Mouse (Mus musculus) heart, embryonic 14.5 days (tissue): ENCODE results near the gene Ern1. TPM values are rescaled to one million over a fixed set of nuclear protein-coding genes. Genes with fewer than 3 reads are reported as not detected.

Source experiments
- ATAC-seq: fragments of 200-750 bp; cut with Nextera tagmentation; 2 replicates; pipeline ENCODE4 v1.8.0; 2017; ENCODE audit warnings: low read depth, moderate TSS enrichment; ENCODE audit not compliant: insufficient number of reproducible peaks, insufficient read depth, low FRiP score
- H3K27ac ChIP-seq, 2 experiments: fragments of 200-500 bp in 1 of 2; fragments of 300-500 bp in 1 of 2; sonication (generic) in 1 of 2; replicated peaks in 1 of 2; 2 replicates each; pipeline ENCODE4 v1.5.1; 2012 to 2014; ENCODE audit warnings: low read depth in 2 of 2, low read length in 2 of 2, control low read depth in 1 of 2, mild to moderate bottlenecking in 1 of 2, mixed read lengths in 1 of 2; ENCODE audit not compliant: control insufficient read depth in 1 of 2, insufficient read depth in 1 of 2
- H3K27me3 ChIP-seq: fragments of 300-500 bp; sonication (generic); 2 replicates; pipeline ENCODE4 v1.6.1; 2014; ENCODE audit warnings: mild to moderate bottlenecking, low read length, control low read depth; ENCODE audit not compliant: control insufficient read depth, insufficient read depth
- H3K36me3 ChIP-seq: fragments of 300-500 bp; sonication (generic); 2 replicates; pipeline ENCODE4 v1.6.1; 2014; ENCODE audit warnings: mild to moderate bottlenecking, control low read depth, low read length, mixed read lengths; ENCODE audit not compliant: control insufficient read depth, insufficient read depth
- H3K4me1 ChIP-seq, 2 experiments: fragments of 200-500 bp in 1 of 2; fragments of 300-500 bp in 1 of 2; sonication (generic) in 1 of 2; 2 replicates each; pipeline ENCODE4 v1.6.1; 2012 to 2014; ENCODE audit warnings: low read length in 2 of 2, control low read depth in 1 of 2, mixed read lengths in 1 of 2; ENCODE audit not compliant: control insufficient read depth in 2 of 2, insufficient read depth in 2 of 2
- H3K4me2 ChIP-seq: fragments of 300-500 bp; sonication (generic); 2 replicates; pipeline ENCODE4 v1.6.1; 2014; ENCODE audit warnings: mild to moderate bottlenecking, low read length
- H3K4me3 ChIP-seq, 2 experiments: fragments of 200-500 bp in 1 of 2; fragments of 300-500 bp in 1 of 2; sonication (generic) in 1 of 2; 2 replicates each; pipeline ENCODE4 v1.5.1; 2012 to 2014; ENCODE audit warnings: low read length in 2 of 2, mild to moderate bottlenecking in 2 of 2, control low read depth in 1 of 2, low read depth in 1 of 2, moderate library complexity in 1 of 2; ENCODE audit not compliant: control insufficient read depth in 1 of 2, insufficient read depth in 1 of 2
- H3K9ac ChIP-seq: fragments of 300-500 bp; sonication (generic); 2 replicates; pipeline ENCODE4 v1.6.1; 2014; ENCODE audit warnings: mild to moderate bottlenecking, low read length
- H3K9me3 ChIP-seq: fragments of 300-500 bp; sonication (generic); 2 replicates; pipeline ENCODE4 v1.6.1; 2016; ENCODE audit warnings: low read length, control low read depth; ENCODE audit not compliant: control insufficient read depth
- WGBS: fragments of 180-500 bp; shearing (Covaris S2); extraction: QIAGEN DNeasy Blood & Tissue Kit; methylation state at CpG from one replicate; pipeline ENCODE4 v1.1.7; 2014; 5-methylcytosine and 5-hydroxymethylcytosine counted together
- polyA plus RNA-seq: library from polyadenylated mRNA; unstranded; fragments of >200 nt; fragmentation: Nextera tagmentation; extraction: Ambion mirVana; gene quantifications from 2 replicates; pipeline ENCODE4 v1.2.1, GENCODE M21; 2014

Gene Ern1
- polyA plus RNA-seq, 1 experiment from 2014 or later: 4.8 TPM

GRCm38 (mm10) chr11:106381011-106381410, 106.6 kb downstream of the Ern1 start:
- Histone ChIP-seq H3K27me3 (no peaks in the 10 kb centered on the region), H3K4me1 (peaks cover 7 to 10% of the 10 kb centered on the region in 2 experiments; a peak in 3 of 4 replicates), H3K4me2 (peak overlapping the region; percentile 55), H3K4me3 (peak overlapping the region; percentile 33 to 44), H3K36me3 (peaks cover 15% of the 10 kb centered on the region), H3K9me3 (no peaks in the 10 kb centered on the region), H3K27ac (peak overlapping the region; percentile 81 to 85), H3K9ac (peak overlapping the region; percentile 71)
- ATAC-seq: no peak
- 63% methylated on average over 11 of the region's 11 CpGs for WGBS

GRCm38 (mm10) chr11:106374979-106375378, 112.7 kb downstream of the Ern1 start:
- no peak overlapping the region for H3K4me3 ChIP-seq
- 0 out of 2 replicates have a peak, but pooled peaks have one; percentile 4 for ATAC-seq
- H3K36me3 ChIP-seq: peaks cover 8% of the 10 kb centered on the region
- H3K27ac ChIP-seq: no peak overlapping the region
- 68% methylated on average over 5 of the region's 5 CpGs for WGBS
- H3K27me3 ChIP-seq: no peaks in the 10 kb centered on the region
- H3K4me1 ChIP-seq: peaks cover 5% of the 10 kb centered on the region in 2 experiments; a peak in 2 of 4 replicates
- H3K9me3 ChIP-seq: no peaks in the 10 kb centered on the region
- no peak overlapping the region for H3K9ac ChIP-seq
- no peak overlapping the region for H3K4me2 ChIP-seq

- H3K27ac ChIP-seq: peak overlapping the region in 1 of 2 experiments; percentile 28; a peak in 1 of 4 replicates
- no peaks in the 10 kb centered on the region for H3K9me3 ChIP-seq
- 51% methylated on average over 9 of the region's 9 CpGs for WGBS
- no peak overlapping the region for H3K4me3 ChIP-seq
- peak; percentile 24 for ATAC-seq
- no peak overlapping the region for H3K4me2 ChIP-seq
- H3K9ac ChIP-seq: no peak overlapping the region
- H3K36me3 ChIP-seq: peaks cover 7% of the 10 kb centered on the region
- peaks cover 5% of the 10 kb centered on the region in 2 experiments; a peak in 2 of 4 replicates for H3K4me1 ChIP-seq
- H3K27me3 ChIP-seq: no peaks in the 10 kb centered on the region
Measured at GRCm38 (mm10) chr11:106374559-106374958, 113.1 kb downstream of the Ern1 start.

GRCm38 (mm10) chr11:106373998-106374397, 113.7 kb downstream of the Ern1 start:
- ATAC-seq: 0 out of 2 replicates have a peak, but pooled peaks have one; percentile 44
- 32% methylated on average over 11 of the region's 11 CpGs for WGBS

GRCm38 (mm10) chr11:106366316-106366715, 121.3 kb downstream of the Ern1 start:
- Histone ChIP-seq H3K36me3 (no peaks in the 10 kb centered on the region), H3K27ac (no peak overlapping the region), H3K4me3 (no peak overlapping the region), H3K27me3 (no peaks in the 10 kb centered on the region), H3K4me2 (no peak overlapping the region), H3K4me1 (peaks cover 10 to 18% of the 10 kb centered on the region in 2 experiments; a peak in 3 of 4 replicates), H3K9me3 (no peaks in the 10 kb centered on the region), H3K9ac (no peak overlapping the region)
- 12% methylated on average over 3 of the region's 3 CpGs for WGBS
- no peak for ATAC-seq

More at GRCm38 (mm10) chr11:106373998-106374397, 113.7 kb downstream of the Ern1 start:
- Histone ChIP-seq H3K36me3 (peaks cover 7% of the 10 kb centered on the region), H3K4me1 (peaks cover 5% of the 10 kb centered on the region in 2 experiments; a peak in 2 of 4 replicates), H3K4me3 (no peak overlapping the region), H3K27me3 (no peaks in the 10 kb centered on the region), H3K9me3 (no peaks in the 10 kb centered on the region), H3K27ac (peak overlapping the region in 1 of 2 experiments; percentile 28; a peak in 1 of 4 replicates), H3K4me2 (no peak overlapping the region), H3K9ac (no peak overlapping the region)

- no peak; the same call in 1 of the 2 replicates for ATAC-seq
- peak within 1 kb of the TSS; percentile 54 for H3K9ac ChIP-seq
- peak within 1 kb of the TSS; percentile 57 for H3K4me2 ChIP-seq
- H3K36me3 ChIP-seq: no peaks in the 10 kb centered on the region
- no peaks in the 10 kb centered on the region for H3K9me3 ChIP-seq
- H3K4me3 ChIP-seq: no peak within 1 kb of the TSS
- peaks cover 10 to 18% of the 10 kb centered on the region in 2 experiments; a peak in 3 of 4 replicates for H3K4me1 ChIP-seq
- H3K27ac ChIP-seq: no peak within 1 kb of the TSS
- H3K27me3 ChIP-seq: no peaks in the 10 kb centered on the region
- WGBS: 42% methylated on average over 10 of the region's 10 CpGs
Measured at GRCm38 (mm10) chr11:106365366-106365765, 122.3 kb downstream of the Ern1 start, which contains the start of gene Prr29. Gene Prr29 (plus strand): TSS chr11:106365472.

- peaks cover 10 to 18% of the 10 kb centered on the region in 2 experiments; a peak in 3 of 4 replicates for H3K4me1 ChIP-seq
- ATAC-seq: no peak
- no peaks in the 10 kb centered on the region for H3K9me3 ChIP-seq
- H3K36me3 ChIP-seq: no peaks in the 10 kb centered on the region
- H3K4me3 ChIP-seq: no peak overlapping the region
- WGBS: 9% methylated on average over 11 of the region's 11 CpGs
- H3K4me2 ChIP-seq: peak overlapping the region; percentile 57
- no peaks in the 10 kb centered on the region for H3K27me3 ChIP-seq
- peak overlapping the region; percentile 54 for H3K9ac ChIP-seq
- no peak overlapping the region for H3K27ac ChIP-seq
Measured at GRCm38 (mm10) chr11:106364712-106365111, 122.9 kb downstream of the Ern1 start.

- WGBS: 29% methylated on average over 5 of the region's 5 CpGs
- H3K4me2 ChIP-seq: no peak overlapping the region
- no peak overlapping the region for H3K4me3 ChIP-seq
- no peaks in the 10 kb centered on the region for H3K27me3 ChIP-seq
- peaks cover 6 to 8% of the 10 kb centered on the region in 2 experiments for H3K4me1 ChIP-seq
- no peak overlapping the region for H3K27ac ChIP-seq
- no peak for ATAC-seq
- H3K9ac ChIP-seq: no peak overlapping the region
- no peaks in the 10 kb centered on the region for H3K9me3 ChIP-seq
- no peaks in the 10 kb centered on the region for H3K36me3 ChIP-seq
Measured at GRCm38 (mm10) chr11:106359350-106359749, 128.3 kb downstream of the Ern1 start.
